Mouse (Mus musculus) adrenal gland, adult 2 months (tissue): Measurements from ENCODE around the gene Med17. TPM values are rescaled to one million over a fixed set of nuclear protein-coding genes. Genes with fewer than 3 reads are reported as not detected.
A peak's percentile ranks its signal among the peaks of the same experiment; 100 is the strongest.

ENCODE experiments used
- DNase-seq: peaks from one replicate; pipeline ENCODE4 v3.0.0; 2021
- polyA plus RNA-seq: library from polyadenylated mRNA; depleted of rRNA; stranded (reverse); fragments of >200 nt; gene quantifications from 2 replicates; pipeline ENCODE4 v1.2.3, GENCODE M21; 2012
- total RNA-seq, 2 experiments: library from RNA; stranded (reverse); gene quantifications; 2 replicates each; pipeline ENCODE4 v1.2.3; 2021

Med17 gene
- total and polyA plus RNA-seq, 3 experiments = 27.4 to 34.8 (median 32.2) TPM

DNA sequence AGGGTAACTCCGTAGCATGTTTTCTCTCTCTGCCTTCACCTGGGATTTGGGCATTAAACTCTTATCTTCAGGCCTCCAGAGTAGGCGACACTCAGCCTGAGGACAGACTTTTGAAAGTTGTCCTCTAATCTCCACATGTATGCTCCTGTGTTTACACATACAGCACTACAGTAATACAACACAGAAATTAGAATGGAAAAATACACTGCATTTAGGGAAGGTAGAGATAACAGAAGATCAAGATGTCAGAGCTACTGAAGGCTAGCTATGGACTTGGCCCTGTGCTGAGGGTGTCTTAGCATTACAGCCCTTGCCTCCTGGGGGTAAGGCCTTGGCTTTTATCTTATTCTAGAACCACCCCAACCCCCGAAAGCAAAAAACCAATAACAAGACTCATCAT, 8.7 kb upstream of the Med17 start:
- no peak for DNase-seq

DNA sequence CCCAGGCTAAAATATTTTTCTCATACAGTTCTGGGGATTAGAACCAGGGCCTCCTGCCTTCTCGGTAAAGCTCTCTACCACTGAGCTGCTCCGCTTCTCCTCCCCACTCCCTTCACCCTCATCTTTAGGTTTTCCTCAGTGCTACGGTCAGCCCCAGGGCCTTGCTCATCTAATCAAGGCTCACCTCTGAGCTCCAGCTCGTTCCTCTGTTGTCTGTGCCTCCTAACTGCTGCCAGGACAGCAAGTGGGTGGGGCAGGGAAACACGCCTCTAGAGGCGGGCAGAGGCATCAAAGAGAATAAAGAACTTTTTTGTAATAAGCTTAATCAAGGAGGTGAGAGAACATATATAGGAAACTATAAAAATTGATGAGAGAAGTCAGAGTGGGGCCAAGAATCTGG, 8.1 kb upstream of the Med17 start:
- DNase-seq = no peak

DNA sequence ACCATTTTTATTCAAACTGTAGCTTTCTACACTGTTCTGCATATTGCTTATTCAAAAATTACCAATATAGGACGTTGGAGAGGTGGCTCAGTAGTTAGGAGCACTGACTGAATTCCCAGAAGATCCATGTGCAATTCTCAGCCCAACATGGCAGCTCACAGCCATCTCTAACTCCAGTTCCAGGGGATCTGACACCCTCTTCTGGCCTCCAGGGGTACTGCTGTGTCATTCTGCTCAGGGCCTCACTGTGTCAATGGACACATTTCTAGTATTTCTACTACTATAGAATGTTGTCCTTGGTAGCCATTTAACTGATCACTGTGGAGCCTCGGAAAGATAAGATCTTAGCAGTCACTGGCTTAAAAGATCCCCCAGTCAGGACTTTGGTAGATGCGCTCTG, 5.7 kb upstream of the Med17 start:
- DNase-seq = peak; percentile 40

DNA sequence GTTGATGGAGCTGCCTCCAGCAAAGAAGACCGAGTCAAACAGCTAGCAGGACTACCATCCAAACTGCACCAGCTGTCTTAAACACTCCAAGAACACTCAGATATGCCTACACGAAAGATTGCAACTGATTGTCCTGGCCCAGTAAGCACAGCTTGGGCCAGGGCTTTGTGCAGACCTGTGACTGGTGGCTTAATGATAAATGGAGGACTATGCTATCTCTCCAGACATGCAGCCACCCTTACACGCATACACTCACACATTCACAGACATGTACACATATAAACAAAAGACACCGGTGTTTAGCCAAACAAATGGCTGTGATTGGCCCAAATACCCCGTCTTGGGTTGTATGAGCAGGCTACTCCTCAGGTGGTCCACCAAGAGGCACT, 754 bp upstream of the Med17 start:
- no peak for DNase-seq

DNA sequence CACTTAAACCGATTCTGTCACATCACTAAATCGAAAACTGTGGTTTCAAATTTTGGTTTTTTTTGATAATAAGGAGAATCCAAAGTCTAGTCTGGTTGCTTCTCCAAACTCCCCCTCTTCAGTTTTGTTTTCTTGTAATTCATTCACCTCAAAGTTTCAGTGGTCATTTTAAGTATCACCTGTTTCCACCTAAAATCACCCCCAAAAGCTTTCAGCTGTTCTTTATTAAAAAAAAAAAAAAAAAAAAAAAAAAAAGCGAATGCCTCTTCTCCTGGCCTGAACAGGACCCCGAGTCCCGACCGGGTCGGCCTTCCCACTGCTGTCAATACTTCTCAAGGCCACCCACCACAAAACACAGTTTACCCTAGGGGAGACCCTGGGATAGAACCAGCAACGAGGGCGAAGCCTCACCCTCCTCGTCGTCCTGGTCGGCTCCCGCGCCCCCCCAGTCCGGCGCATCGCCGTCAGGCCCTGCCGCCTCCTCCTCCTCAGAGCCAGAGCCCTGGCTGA, 537 bp downstream of the Med17 start:
- no peak for DNase-seq

DNA sequence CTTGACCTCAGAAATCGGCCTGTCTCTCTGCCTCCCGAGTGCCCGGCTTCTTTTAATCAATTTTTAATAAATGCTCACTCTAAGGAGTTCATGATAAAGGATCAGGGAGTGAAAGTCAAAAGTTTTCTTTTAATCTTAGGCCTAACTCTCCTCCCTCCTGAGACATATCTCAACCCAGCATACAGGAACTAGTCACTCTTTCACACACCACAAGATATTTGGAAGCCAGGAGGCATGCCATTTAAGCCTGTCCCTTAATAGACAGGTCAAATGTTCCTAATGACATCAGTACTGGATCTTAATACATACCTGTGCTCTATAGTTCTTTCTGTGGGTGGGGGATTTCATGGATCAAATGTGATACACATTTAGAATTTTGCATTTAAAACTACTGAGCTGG, 1.4 kb downstream of the Med17 start:
- no peak for DNase-seq

DNA sequence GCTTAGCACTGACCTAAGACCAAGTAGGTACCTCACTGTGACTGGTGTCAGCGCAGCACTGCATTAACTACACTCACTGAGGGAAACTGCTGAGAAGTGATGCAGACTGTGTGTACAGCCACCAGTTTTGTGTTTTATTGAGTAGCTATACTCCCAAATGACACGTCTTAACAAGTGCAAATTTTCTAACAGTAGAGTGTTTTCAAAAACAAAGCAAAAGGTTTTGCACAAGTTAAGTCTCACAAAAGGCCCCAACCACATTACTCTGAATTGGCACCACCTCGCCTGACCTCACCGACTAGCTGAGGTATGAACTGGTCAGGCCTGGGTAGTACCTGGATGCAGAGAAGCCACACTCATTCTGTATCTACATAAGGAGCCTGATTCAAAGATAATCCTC, 2.9 kb downstream of the Med17 start:
- no peak for DNase-seq

DNA sequence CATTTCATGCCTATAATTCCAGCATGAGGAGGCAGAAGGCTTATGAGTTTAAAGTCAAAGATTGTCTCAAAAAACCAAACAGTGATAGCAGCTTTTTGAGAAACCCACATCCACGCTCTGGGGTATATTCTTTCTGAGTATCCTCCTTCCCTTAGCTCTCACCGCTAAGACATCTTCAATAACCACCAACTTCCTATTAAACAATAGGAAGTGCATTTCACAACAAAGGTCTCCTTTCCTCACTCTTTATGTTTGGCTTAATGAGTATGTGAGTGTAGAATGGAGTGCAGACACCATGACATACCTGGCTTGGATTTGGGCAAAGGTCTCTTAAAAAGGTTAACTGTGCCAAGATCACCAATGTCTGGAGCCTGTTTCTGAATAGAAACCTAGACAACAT, 5.8 kb downstream of the Med17 start:
- no peak for DNase-seq

DNA sequence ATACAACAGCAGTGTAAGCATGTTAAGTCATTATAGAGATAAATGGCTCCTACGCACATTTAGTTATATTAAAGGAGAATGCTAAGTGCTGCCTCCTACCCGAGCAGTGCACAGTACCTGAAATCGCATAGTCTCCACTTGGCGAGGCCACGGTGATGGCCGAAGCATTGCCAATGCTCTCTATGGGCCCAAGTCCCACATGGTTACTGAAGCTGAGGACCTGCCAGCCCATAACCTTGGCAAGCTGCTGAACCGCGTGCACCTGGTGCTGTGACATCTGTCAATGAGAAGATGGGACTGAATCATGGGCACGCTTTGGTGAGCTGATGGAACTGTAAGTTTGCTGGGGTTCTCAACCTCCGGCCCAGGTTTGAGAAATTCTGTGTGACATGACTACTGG, 16.2 kb downstream of the Med17 start:
- DNase-seq = no peak

DNA sequence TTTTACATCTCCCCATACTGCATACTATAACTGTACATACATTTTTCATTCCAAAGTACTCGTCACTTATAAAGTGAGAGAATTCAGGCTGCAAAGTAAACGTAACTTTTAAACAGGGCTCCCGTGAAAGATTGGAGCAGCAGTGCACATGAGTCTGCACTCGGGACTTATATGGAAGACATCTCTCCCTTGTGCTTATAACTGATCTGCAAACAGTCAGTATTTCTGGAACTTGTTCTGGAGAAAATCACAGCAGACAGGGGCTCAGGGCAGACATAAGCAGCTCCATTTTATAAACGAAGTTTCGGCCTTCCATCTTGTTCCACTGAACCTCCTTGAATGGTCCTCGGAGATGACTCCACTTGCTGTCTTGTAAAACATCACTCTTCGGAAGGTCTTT, 17.8 kb downstream of the Med17 start:
- DNase-seq = no peak

DNA sequence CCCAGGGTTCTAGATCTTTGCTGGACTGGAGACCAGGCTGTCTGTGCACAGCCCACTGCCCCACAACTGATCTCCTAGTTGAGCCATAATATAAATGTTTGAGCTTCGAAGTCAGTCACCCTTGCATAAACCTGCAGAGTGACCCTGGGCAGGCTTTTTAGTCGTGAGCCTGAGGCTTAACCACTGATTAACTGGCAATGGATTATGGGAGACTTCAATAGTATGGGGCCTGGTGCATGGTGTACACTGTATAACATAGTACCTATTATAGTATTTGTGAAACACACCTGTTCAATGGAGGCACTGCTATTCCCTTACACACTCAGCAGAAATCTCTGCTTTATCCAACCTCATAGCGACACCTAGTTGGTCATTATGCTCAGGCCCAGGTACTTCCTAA, 23.5 kb downstream of the Med17 start:
- DNase-seq = no peak

DNA sequence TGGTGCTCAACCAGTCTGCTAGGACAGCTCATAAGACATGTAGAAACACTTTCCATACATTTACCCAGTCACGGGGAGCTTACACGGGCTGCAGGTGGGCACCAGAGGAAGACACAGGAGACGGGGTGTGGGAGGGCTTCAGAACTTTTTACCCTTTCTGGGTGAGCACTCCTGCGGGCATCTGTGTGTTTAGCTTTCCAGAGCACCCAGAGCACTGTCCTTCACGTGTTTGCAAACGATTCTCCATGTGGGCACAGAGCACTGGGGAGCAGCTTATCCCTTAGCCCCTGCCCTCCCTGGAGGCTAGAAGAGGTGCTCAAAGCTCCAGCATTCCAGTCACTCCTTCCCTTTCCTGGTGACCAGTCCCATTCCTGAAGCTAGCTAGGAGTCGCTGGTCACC, 25.2 kb downstream of the Med17 start:
- no peak for DNase-seq

DNA sequence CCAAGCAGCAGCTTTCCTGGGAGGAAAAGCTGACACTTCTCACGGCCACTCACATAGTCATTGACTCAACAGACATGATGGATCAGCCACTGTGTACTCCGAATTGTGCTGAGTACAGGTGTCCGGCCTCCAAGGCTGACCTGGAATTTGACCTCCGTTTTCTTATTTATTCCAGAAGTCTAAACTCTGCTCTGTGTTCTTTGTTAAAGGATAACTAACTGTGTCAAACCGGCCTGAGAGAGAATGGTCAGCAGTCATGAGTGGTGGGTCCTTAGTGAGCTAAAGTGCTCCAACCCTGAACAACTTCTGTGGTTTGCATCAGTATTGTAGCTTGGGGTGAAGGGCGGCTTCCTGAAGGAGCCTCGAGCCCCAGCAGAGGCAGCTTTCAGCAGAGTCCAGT, 27.5 kb downstream of the Med17 start:
- DNase-seq = no peak

DNA sequence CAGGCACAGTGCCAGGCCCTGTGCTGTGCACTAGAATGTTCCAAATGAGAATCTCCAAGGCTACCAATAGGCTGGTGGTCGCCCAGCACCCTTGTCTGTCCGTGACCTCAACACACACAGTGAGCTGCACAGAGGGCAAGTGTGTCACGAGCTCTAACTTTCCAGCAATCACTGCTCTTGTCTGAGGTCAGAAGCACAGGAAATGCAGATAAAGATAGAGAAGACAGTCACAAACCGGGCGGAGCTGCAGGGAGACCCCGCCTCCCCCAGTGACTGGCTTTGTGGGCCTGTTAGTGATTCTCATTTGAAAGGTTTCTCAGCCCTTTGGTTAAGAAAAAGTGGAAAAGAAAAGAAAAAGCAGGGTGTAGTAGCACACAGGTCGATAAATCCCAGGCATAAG, 29.4 kb downstream of the Med17 start:
- DNase-seq = no peak

DNA sequence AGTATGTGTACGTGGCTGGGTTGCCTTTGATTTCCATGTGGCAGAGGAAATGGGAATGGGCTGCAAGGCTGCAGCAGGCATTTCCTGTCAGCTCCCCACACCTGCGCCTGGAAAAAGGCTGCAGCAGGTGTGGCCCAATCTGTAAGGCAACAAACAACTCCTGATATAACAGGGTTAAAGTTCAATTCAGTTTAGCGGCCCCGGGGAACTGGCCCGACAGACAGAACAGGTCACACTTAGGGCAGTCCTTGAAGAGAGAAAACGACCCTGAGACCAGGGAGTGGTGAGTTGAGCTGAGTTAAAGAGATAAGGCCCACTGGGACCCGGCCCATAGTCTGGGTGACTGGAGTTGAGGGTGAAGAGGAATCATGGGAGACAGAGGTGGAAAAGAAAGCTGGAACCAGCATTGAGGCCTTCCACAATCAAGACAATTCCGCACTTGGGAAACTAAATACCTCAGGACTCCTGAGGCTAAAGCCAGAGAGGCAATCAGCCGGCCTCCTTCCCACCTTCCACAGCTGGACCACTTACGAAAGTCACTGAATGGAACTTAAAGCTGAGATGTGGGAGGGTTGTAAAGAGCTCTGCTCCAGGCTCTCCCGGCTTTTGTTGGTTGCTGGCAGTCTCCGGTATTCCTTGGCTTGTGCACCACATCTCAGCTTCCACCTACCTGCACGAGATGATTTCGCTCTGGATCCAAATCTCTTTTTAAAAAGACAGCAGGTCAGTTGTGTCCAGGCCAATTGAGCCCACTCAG, 34.2 kb downstream of the Med17 start:
- no peak for DNase-seq

DNA sequence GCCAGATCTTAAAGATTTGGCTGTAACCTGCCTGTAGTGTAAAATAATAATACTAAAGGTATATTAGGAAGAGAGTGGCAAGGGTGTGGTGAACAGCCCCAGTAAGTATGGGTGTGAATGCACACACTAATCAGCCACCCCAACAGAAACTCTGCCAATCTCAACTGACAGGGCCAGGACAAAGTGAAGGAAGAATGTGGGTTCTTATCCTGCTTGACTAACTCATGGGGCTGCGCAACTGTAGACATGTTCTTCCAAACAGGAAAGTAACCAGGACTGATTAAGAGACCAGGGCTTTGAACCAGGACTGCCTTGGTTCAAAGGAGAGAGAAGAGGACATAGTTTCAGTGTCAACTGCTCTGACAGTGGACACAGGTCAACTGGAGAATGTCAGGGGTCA, 37.6 kb downstream of the Med17 start:
- DNase-seq = no peak

DNA sequence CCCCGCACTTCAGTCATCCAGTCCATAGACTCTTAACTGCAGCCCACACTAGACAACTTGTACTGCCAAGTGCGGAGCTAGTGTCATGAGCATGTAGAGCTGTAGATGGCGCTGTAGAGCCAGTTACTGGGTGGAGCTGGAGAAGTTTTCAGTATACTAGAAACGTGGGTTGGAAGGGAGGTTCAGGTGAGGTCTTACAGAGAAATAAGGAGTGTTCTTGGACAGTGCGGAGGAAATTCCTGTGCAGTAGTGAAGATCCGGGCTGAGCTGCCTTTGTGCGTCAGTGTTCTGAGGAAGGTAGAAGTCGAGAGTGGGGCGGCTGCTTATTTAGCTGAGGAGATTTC, 38.2 kb downstream of the Med17 start:
- DNase-seq = peak; percentile 46

DNA sequence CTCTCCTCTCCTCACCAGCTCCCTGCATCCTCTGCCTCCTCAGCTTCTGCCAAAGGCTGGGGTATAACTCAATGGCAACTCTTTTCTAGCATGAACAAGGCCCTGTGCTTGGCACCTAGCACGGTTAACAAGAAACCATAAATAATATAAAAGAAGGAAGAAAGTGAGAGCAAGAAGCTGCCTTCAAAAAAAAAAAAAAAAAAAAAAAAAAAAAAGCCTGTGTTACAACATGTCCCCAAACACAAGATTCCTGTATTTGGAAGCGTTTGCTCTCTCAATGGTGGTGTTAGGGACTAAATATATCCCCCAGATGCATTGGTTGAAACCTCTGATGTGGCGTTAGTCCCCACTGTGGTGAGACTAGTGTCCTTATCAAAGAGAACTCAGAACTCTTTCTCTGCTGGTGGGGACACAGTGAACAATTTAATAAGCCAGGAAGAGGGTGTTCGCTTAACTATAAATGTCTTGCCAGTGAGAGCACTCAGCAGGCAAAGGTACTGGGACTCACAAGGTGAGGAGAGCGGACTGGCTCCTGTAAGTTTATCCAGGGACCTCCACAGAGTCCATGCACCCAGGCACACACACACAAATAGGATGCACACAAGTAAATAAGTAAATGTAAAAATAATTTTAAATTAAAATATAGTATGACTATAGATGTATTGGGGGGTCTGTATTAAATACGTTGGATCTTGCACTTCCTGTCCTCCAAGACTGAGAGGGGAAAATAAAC, 38.7 kb downstream of the Med17 start:
- DNase-seq = no peak

DNA sequence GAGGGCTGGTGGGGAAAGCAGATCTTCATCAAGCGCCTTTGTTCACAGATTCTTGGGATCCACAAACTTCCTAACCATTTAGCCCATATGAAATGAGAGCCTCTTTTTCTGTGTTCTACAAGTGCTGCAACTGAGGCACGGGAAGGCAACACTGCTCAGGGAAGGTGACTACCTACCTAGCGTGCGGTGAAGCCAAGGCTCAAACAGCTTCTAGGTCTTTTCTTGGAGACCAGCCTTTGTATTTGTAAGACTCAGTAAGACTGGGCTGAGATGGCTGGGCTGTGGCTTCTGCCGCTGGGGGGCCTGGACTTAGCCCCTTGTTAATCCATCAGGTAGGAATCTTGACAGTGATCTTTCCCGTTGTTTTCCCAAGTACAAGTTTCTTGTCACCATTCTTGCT, 39.7 kb downstream of the Med17 start:
- DNase-seq = no peak

DNA sequence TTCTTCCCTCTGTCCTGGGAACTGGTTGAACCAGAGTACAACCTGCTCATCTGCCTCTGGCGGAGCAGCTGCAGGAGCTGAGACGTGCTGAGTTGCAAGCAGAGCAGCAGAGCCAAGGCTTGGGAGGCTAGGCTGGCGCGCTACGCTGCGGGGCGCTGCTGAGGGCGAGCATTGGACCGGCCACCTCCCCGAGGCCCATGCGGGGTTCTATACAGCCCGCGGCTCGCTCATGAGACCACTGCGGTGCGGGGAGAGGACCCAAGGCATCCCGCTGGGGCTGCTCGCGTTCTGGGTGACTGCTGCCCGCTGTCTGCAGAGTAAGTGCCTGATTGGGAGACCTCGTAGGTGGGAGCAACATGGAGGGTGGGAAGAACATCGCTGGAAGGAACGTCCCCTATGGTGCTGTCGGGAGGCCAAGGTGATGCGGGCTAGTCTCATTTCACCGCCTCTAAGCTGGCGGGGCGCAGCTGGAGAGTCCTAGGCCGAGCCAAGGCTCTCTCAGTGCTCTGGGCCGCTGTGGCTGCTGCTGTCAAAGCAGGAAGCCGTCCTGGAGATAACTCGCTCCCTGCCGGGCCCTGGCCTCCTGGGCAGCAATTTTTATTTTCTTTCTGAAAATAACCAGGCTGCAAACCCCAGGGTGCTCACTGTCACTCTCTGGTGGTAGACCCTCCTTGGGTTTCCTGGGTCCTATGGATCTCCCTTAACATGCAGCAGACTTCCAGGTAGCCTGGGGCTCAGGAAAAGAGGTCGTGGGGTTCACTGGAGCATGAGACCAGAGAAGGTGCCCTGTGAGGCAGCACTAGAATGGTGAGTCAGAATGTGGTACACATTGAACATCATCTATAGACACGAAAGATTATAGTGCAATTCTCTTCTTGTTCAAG, 40.4 kb downstream of the Med17 start, which contains the start of gene Vstm5:
TSS of gene Vstm5 (plus strand) at position 4 of the 884 bp plus-strand sequence.
- DNase-seq = peak; percentile 34

DNA sequence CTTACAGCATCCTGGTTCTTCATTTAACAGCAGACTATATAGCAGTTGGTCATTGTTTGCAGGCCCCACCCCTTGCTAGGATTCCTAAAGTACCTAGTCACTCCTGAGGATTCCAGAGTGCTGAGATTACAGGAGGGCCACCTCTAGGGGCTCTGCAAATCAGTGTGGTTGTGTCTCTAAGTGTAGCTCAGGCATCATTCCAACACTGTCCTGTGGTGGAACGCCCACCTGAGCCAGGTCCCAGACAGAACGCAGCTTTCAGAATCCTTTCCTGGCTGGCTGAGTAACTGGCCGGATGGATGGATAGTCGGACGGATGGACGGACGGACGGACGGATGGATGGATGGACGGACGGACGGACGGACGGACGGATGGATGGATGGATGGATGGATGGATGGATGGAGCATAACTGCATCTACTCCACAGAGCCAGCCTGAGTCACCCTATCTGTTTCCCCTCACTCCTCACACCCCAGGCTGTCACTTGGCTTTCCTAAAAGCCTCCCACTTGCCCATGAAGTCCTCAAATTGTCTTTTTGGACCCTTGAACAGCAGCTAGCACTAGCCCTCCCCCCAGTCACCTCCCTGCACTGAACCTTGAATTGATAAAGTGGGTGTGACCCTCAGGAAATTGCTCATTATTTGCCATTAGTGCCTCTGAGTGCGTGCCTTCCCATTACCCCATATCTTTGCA, 41.3 kb downstream of the Med17 start:
- no peak for DNase-seq
